Mouse (Mus musculus) E14TG2a.4 (cell line): ENCODE measurements at regions not wholly inside any gene's neighbourhood (a gene's known extent, or its start where the extent isn't known, plus 50 kb on each side); places are given as distances from the start of the nearest gene placed in this dataset.

ENCODE experiments used
- CTCF ChIP-seq: conservative IDR thresholded peaks from 2 replicates; pipeline ENCODE4 v1.5.1; 2014; ENCODE audit warnings: low read length
- NANOG ChIP-seq: IDR thresholded peaks from 2 replicates; pipeline ENCODE4 v1.6.1; 2014; ENCODE audit warnings: borderline replicate concordance, low read length, mixed read lengths

- TF ChIP-seq CTCF = no peak
- TF ChIP-seq NANOG = no peak
Observed at GRCm38 (mm10) chr15:72342504-72342903, 1491.9 kb upstream of the Gm6569 start.
